Mouse (Mus musculus) A20 (cell line): ENCODE results near the gene Nubpl.

Experiments
- DNase-seq: peaks from one replicate; pipeline ENCODE4 v3.0.0-alpha.2; 2011; ENCODE audit warnings: low read depth, low spot score

Nubpl gene

GRCm38 (mm10) chr12:52242712-52243111, 145.2 kb downstream of the Nubpl start:
- no peak for DNase-seq

- no peak for DNase-seq
Measured at GRCm38 (mm10) chr12:52247438-52247837, 149.9 kb downstream of the Nubpl start.

- no peak for DNase-seq
Measured at GRCm38 (mm10) chr12:52248531-52248930, 151.0 kb downstream of the Nubpl start.

- no peak for DNase-seq
Measured at GRCm38 (mm10) chr12:52254089-52254488, 156.6 kb downstream of the Nubpl start.

GRCm38 (mm10) chr12:52268131-52268530, 170.6 kb downstream of the Nubpl start:
- DNase-seq, result no peak

- DNase-seq, result no peak
Measured at GRCm38 (mm10) chr12:52272828-52273227, 175.3 kb downstream of the Nubpl start.

GRCm38 (mm10) chr12:52276320-52276719, 178.8 kb downstream of the Nubpl start:
- no peak for DNase-seq

GRCm38 (mm10) chr12:52281232-52281631, 183.7 kb downstream of the Nubpl start:
- DNase-seq, result no peak

GRCm38 (mm10) chr12:52284471-52284870, 186.9 kb downstream of the Nubpl start:
- DNase-seq, result no peak

- DNase-seq, result no peak
Measured at GRCm38 (mm10) chr12:52286802-52287201, 189.3 kb downstream of the Nubpl start.

GRCm38 (mm10) chr12:52288537-52288936, 191.0 kb downstream of the Nubpl start:
- no peak for DNase-seq

- no peak for DNase-seq
Measured at GRCm38 (mm10) chr12:52288941-52289567, 191.5 kb downstream of the Nubpl start.

GRCm38 (mm10) chr12:52289594-52289993, 192.1 kb downstream of the Nubpl start:
- DNase-seq, result no peak

- peak; percentile 32 for DNase-seq
Measured at GRCm38 (mm10) chr12:52293931-52294330, 196.4 kb downstream of the Nubpl start.

- DNase-seq, result no peak
Measured at GRCm38 (mm10) chr12:52297988-52298387, 200.5 kb downstream of the Nubpl start.

GRCm38 (mm10) chr12:52298683-52299082, 201.1 kb downstream of the Nubpl start:
- DNase-seq, result no peak

GRCm38 (mm10) chr12:52302961-52303360, 205.4 kb downstream of the Nubpl start:
- DNase-seq, result no peak

GRCm38 (mm10) chr12:52306348-52306747, 208.8 kb downstream of the Nubpl start:
- no peak for DNase-seq

GRCm38 (mm10) chr12:52307331-52307982, 209.9 kb downstream of the Nubpl start:
- no peak for DNase-seq

GRCm38 (mm10) chr12:52308628-52309027, 211.1 kb downstream of the Nubpl start:
- no peak for DNase-seq

- no peak for DNase-seq
Measured at GRCm38 (mm10) chr12:52314818-52315217, 217.3 kb downstream of the Nubpl start.

GRCm38 (mm10) chr12:52317635-52318034, 220.1 kb downstream of the Nubpl start:
- no peak for DNase-seq

- no peak for DNase-seq
Measured at GRCm38 (mm10) chr12:52318426-52318825, 220.9 kb downstream of the Nubpl start.
